Mouse (Mus musculus) liver, postnatal 0 days (tissue): ENCODE measurements at regions not wholly inside any gene's neighbourhood (a gene's known extent, or its start where the extent isn't known, plus 50 kb on each side); places are given as distances from the start of the nearest gene placed in this dataset.
"Not testable (repeated sequence)": the region's sequence is repeated elsewhere in the genome, so short reads cannot be mapped to it uniquely, and the experiment has no call there.

ENCODE experiments used
- CTCF ChIP-seq: sonication (generic); IDR thresholded peaks from 2 replicates; pipeline ENCODE4 v1.5.1; 2016; ENCODE audit warnings: antibody characterized with exemption, low read depth
- EP300 ChIP-seq: IDR thresholded peaks from 2 replicates; pipeline ENCODE4 v1.6.1; 2016; ENCODE audit warnings: antibody characterized with exemption, low read depth, mild to moderate bottlenecking

GRCm38 (mm10) chr3:9072471-9072870, 537.4 kb downstream of the Zfp704 start:
- TF ChIP-seq CTCF, EP300: not testable (repeated sequence)
